Mouse (Mus musculus): ENCODE measurements around the gene Tspo2. TPM values are rescaled to one million over a fixed set of nuclear protein-coding genes. Genes with fewer than 3 reads are reported as not detected.

Gene Tspo2
- polyA plus RNA-seq, 1 experiment from 2014 or later: 0.51 TPM

- Histone ChIP-seq H3K4me2 (replicated peaks; ENCODE audit: low read depth) (no peak overlapping the region), H3K4me1 (replicated peaks; ENCODE audit: control insufficient read depth, insufficient read depth) (0 out of 2 replicates have a peak, but pooled peaks cover 3% of the 10 kb centered on the region), H3K9me3 (ENCODE audit: control insufficient read depth, low read length) (no peaks in the 10 kb centered on the region), H3K9ac (ENCODE audit: low read length) (no peak overlapping the region), H3K27ac (replicated peaks) (no peak overlapping the region; the same call in 1 of the 2 replicates), H3K27me3 (ENCODE audit: control insufficient read depth, insufficient read depth, low read length) (no peaks in the 10 kb centered on the region), H3K36me3 (ENCODE audit: control insufficient read depth, insufficient read depth, low read length) (no peaks in the 10 kb centered on the region), H3K4me3 (ENCODE audit: low read depth, low read length) (no peak overlapping the region)
- ATAC-seq (ENCODE audit: low FRiP score, low TSS enrichment) (no peak), DNase-seq (ENCODE audit: low spot score) (no peak)
- TF ChIP-seq CTCF (IDR thresholded peaks at IDR 0.05; ENCODE audit: low read depth) (no peak), EP300 (optimal IDR thresholded peaks at IDR 0.05) (no peak)
- whole genome bisulfite sequencing: 76% methylated on average over 2 of the region's 2 CpGs
These were observed 4.6 kb upstream of the Tspo2 start for GRCm38 (mm10) chr17:48455955-48456354.

- peak within 1 kb of the TSS; percentile 6; the same call in 1 of the 2 replicates for H3K4me3 ChIP-seq (ENCODE audit: low read depth, low read length)
- DNase-seq (ENCODE audit: low spot score) (peak; percentile 74), ATAC-seq (ENCODE audit: low FRiP score, low TSS enrichment) (peak; percentile 55)
- H3K27me3 ChIP-seq (ENCODE audit: control insufficient read depth, insufficient read depth, low read length): no peaks in the 10 kb centered on the region
- H3K9me3 ChIP-seq (ENCODE audit: control insufficient read depth, low read length): no peaks in the 10 kb centered on the region
- H3K4me1 ChIP-seq (replicated peaks; ENCODE audit: control insufficient read depth, insufficient read depth): 0 out of 2 replicates have a peak, but pooled peaks cover 3% of the 10 kb centered on the region
- no peak for TF ChIP-seq CTCF (IDR thresholded peaks at IDR 0.05; ENCODE audit: low read depth)
- TF ChIP-seq EP300 (optimal IDR thresholded peaks at IDR 0.05): no peak
- 48% methylated on average over 11 of the region's 11 CpGs for WGBS
- no peak within 1 kb of the TSS for H3K9ac ChIP-seq (ENCODE audit: low read length)
- peak within 1 kb of the TSS; percentile 38 for H3K4me2 ChIP-seq (replicated peaks; ENCODE audit: low read depth)
- H3K27ac ChIP-seq (replicated peaks): no peak within 1 kb of the TSS; the same call in 1 of the 2 replicates
- H3K36me3 ChIP-seq (ENCODE audit: control insufficient read depth, insufficient read depth, low read length): no peaks in the 10 kb centered on the region
These were observed 3.4 kb upstream of the Tspo2 start, which contains the start of gene Unc5cl for GRCm38 (mm10) chr17:48454688-48455087. Unc5cl (plus strand) TSS chr17:48454901.

DNA sequence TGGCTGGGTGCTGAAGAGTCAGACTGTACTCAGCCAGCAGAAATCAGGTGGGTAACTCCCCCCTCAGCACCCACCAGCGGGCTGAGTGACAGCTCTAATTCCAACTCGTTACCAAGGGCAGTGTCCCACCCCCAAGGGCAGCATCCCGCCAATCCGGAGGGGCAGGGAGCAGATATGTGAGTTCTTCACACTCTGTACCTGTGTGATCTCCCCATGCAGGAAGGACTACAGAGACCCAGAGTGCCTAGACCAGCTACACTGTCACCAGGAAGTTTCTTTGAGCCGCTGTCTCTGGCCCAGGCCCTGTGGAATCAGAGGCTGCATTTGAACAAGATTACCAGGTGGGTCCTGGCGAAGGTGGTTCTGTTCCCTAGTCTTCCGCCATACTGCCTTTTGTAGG lies 2.9 kb upstream of the Tspo2 start:
- ATAC-seq (ENCODE audit: low FRiP score, low TSS enrichment): 0 out of 2 replicates have a peak, but pooled peaks have one; percentile 12
- no peak overlapping the region for H3K9ac ChIP-seq (ENCODE audit: low read length)
- H3K4me1 ChIP-seq (replicated peaks; ENCODE audit: control insufficient read depth, insufficient read depth): 0 out of 2 replicates have a peak, but pooled peaks cover 3% of the 10 kb centered on the region
- WGBS: 43% methylated on average over 7 of the region's 7 CpGs
- H3K4me3 ChIP-seq (ENCODE audit: low read depth, low read length): peak overlapping the region; percentile 6; the same call in 1 of the 2 replicates
- DNase-seq (ENCODE audit: low spot score): no peak
- no peaks in the 10 kb centered on the region for H3K27me3 ChIP-seq (ENCODE audit: control insufficient read depth, insufficient read depth, low read length)
- no peak overlapping the region; the same call in 1 of the 2 replicates for H3K4me2 ChIP-seq (replicated peaks; ENCODE audit: low read depth)
- H3K27ac ChIP-seq (replicated peaks): no peak overlapping the region
- no peak for TF ChIP-seq CTCF (IDR thresholded peaks at IDR 0.05; ENCODE audit: low read depth)
- no peak for TF ChIP-seq EP300 (optimal IDR thresholded peaks at IDR 0.05)
- H3K9me3 ChIP-seq (ENCODE audit: control insufficient read depth, low read length): no peaks in the 10 kb centered on the region
- H3K36me3 ChIP-seq (ENCODE audit: control insufficient read depth, insufficient read depth, low read length): no peaks in the 10 kb centered on the region

- Histone ChIP-seq H3K4me3 (ENCODE audit: low read depth, low read length) (no peak overlapping the region), H3K9ac (ENCODE audit: low read length) (no peak overlapping the region), H3K4me1 (replicated peaks; ENCODE audit: control insufficient read depth, insufficient read depth) (0 out of 2 replicates have a peak, but pooled peaks cover 3% of the 10 kb centered on the region), H3K27me3 (ENCODE audit: control insufficient read depth, insufficient read depth, low read length) (no peaks in the 10 kb centered on the region), H3K4me2 (replicated peaks; ENCODE audit: low read depth) (no peak overlapping the region), H3K27ac (replicated peaks) (no peak overlapping the region), H3K36me3 (ENCODE audit: control insufficient read depth, insufficient read depth, low read length) (no peaks in the 10 kb centered on the region), H3K9me3 (ENCODE audit: control insufficient read depth, low read length) (no peaks in the 10 kb centered on the region)
- 78% methylated on average over 7 of the region's 7 CpGs for WGBS
- TF ChIP-seq CTCF (IDR thresholded peaks at IDR 0.05; ENCODE audit: low read depth) (peak; percentile 53), EP300 (optimal IDR thresholded peaks at IDR 0.05) (no peak)
- ATAC-seq (ENCODE audit: low FRiP score, low TSS enrichment) (no peak), DNase-seq (ENCODE audit: low spot score) (no peak)
These were observed 2.2 kb upstream of the Tspo2 start for GRCm38 (mm10) chr17:48453489-48453888.

- Histone ChIP-seq H3K27ac (replicated peaks) (no peak overlapping the region), H3K4me3 (ENCODE audit: low read depth, low read length) (no peak overlapping the region), H3K4me2 (replicated peaks; ENCODE audit: low read depth) (no peak overlapping the region), H3K4me1 (replicated peaks; ENCODE audit: control insufficient read depth, insufficient read depth) (0 out of 2 replicates have a peak, but pooled peaks cover 3% of the 10 kb centered on the region), H3K9me3 (ENCODE audit: control insufficient read depth, low read length) (no peaks in the 10 kb centered on the region), H3K36me3 (ENCODE audit: control insufficient read depth, insufficient read depth, low read length) (no peaks in the 10 kb centered on the region), H3K9ac (ENCODE audit: low read length) (no peak overlapping the region), H3K27me3 (ENCODE audit: control insufficient read depth, insufficient read depth, low read length) (no peaks in the 10 kb centered on the region)
- DNase-seq (ENCODE audit: low spot score) (no peak), ATAC-seq (ENCODE audit: low FRiP score, low TSS enrichment) (peak; percentile 50)
- 54% methylated on average over 9 of the region's 9 CpGs for WGBS
- TF ChIP-seq CTCF (IDR thresholded peaks at IDR 0.05; ENCODE audit: low read depth): no peak
- no peak for TF ChIP-seq EP300 (optimal IDR thresholded peaks at IDR 0.05)
These were observed 577 bp upstream of the Tspo2 start for GRCm38 (mm10) chr17:48451753-48452444.
